Mouse (Mus musculus) layer of hippocampus, postnatal 10 days (tissue): ENCODE measurements around the gene Sestd1. TPM values are rescaled to one million over a fixed set of nuclear protein-coding genes. Genes with fewer than 3 reads are reported as not detected.
A peak's percentile ranks its signal among the peaks of the same experiment; 100 is the strongest.

Experiments used
- DNase-seq, 2 experiments: peaks; one replicate each; pipeline ENCODE4 v3.0.0; 2021; ENCODE audit warnings: low spot score in 2 of 2
- total RNA-seq, 2 experiments: library from RNA; stranded (reverse); gene quantifications; 2 replicates each; pipeline ENCODE4 v1.2.3; 2021

Gene Sestd1
- total RNA-seq, 2 experiments from 2014 or later = 83.7 to 90.9 TPM

DNA sequence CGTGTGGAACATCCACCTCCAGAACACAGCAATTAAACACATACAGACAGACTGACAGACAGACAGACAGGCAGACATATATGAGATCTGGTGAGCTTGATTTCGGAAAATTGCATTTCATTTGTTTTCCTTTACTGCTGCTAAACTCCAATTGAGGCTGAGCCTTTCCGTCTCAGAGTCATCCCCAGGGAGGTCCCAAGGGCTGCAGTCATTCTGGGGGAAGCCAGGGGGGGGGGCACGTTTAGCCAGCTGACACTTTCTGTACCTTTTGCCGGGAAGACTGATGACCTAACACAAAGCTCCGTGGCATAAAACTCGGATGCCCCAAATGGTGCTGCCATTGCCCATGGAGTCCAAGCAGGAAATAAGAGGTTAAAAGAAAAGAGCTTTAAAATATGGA is 105.0 kb downstream of the Sestd1 start:
- no peak for DNase-seq

- no peak for DNase-seq
Measured at GRCm38 (mm10) chr2:77174313-77174712, 106.1 kb downstream of the Sestd1 start.

DNA sequence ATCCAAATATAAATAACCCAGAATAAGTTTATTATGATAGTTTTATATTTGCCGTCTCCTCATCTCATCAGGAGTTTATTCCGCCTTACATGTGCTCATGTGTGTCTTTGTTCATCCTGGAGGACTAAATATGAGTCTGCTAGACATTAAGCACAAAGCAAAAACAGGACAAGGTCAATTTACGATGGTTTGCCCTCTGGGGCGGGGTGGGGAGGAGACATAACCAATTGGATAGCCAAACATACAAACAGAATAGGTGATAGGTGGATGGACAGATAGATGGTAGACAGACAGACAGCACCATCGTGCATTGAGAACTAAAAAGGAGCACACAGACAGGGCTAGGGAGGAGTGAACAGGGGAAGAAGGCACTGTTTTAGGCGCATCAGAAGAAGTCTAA is 106.6 kb downstream of the Sestd1 start:
- no peak for DNase-seq

DNA sequence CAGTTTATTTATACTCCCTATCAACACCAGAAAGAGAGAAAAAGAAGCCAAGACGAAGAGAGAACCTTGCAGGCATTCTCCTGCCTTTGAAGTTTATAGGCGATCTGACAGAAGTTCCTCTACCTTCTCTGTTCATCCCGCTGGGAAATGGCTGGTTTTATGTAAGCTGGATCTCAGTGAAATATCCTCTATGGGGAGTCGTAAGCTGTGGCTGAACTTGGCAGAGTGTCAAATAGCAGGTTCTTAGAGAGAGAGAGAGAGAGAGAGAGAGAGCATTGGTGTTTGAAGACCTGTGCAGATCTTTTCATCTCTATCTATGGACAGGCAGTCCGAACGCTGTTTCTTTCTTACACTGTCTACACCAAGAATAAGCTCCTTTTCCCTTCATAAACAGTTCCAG is 107.0 kb downstream of the Sestd1 start:
- DNase-seq = no peak

DNA sequence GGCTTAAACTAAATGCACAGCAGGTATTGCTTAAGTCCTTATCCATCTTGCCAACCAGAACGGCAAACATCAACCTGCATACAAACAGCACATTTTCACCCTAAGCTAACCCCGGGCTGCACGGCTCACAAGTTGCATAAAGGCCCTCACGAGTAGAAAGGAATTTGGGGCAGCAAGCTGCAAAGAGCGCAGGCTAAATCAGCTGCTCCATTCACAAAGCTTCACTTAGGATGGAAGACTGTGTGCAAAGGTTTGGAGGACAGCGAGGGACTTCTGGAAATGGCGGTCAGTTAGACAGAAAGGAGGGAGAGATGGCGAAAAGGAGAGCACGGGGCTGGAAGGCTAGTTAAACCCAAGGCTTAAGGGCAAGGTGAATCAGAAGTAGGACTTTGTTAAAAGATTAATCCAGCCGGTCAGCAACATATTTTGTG is 108.1 kb downstream of the Sestd1 start:
- peak in 1 of 2 experiments; percentile 30 for DNase-seq

GRCm38 (mm10) chr2:77171444-77172240 is 108.8 kb downstream of the Sestd1 start:
- DNase-seq = peak; percentile 25 to 29

GRCm38 (mm10) chr2:77170633-77171105 is 109.7 kb downstream of the Sestd1 start, which contains the start of gene Ccdc141:
Ccdc141 (minus strand) TSS chr2:77170636.
- no peak for DNase-seq

GRCm38 (mm10) chr2:77169916-77170632 is 110.3 kb downstream of the Sestd1 start:
- peak in 1 of 2 experiments; percentile 32 for DNase-seq

DNA sequence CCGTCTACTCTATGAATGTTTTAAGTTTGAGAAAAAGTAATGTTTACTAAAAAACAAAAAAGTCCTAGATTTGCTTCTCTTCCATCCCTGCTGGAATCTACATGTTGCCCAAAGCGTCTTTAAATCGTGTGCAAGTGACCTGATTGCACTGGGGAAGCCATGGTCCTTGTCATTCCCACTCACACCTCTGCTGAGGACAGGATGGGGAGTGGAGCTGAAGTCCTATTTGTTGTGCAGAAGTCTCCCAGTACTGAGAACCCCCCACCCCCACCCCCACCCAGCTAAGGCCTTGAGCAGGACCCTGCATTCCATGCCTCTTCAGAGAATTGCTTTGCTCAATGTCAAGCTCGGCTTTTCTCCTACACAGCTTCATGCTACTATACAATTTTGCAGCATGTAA is 111.2 kb downstream of the Sestd1 start:
- no peak for DNase-seq

DNA sequence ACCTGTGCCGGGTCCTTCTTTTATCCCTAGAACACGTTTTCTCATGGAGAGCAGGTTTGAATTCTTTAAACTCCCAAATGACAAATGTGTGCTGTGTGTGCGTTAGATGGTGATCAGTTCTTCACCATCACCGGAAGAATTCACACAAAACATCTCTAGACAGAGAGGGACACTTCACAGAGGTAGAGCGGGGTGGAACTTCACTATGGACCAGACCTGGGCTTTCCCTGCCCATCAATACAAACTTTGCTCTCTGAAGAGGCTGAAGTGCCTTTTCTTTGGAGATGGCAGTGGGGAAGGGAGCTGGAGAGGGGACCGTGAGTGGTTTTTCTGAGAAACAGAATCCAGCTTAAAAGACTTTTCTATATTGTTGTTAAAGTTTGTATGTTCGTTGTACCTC is 111.6 kb downstream of the Sestd1 start:
- no peak for DNase-seq

GRCm38 (mm10) chr2:77168081-77168685 is 112.2 kb downstream of the Sestd1 start:
- DNase-seq = no peak

DNA sequence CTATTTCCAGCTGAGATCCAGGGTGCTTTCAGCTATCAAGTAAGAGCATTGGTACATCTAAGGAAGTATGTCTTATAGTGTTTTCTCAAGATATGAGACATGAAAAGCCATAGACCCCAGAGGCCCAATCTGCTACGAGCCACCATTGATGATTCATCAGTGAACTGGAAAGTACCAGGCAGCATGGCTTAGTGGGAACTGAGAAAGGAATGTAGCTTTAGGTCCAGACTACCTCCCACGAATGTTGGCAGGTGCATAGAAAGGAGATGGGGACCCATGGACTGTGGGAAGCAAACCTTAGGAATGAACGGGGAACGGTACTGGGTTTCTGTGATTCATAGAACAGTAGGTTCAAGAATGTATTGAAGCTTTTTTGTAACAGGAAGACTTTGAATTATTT is 114.0 kb downstream of the Sestd1 start:
- DNase-seq = no peak

GRCm38 (mm10) chr2:77164662-77165061 is 115.7 kb downstream of the Sestd1 start:
- no peak for DNase-seq

- no peak for DNase-seq
Measured at GRCm38 (mm10) chr2:77163381-77163780, 117.0 kb downstream of the Sestd1 start.

GRCm38 (mm10) chr2:77162135-77162534 is 118.3 kb downstream of the Sestd1 start:
- DNase-seq = no peak

DNA sequence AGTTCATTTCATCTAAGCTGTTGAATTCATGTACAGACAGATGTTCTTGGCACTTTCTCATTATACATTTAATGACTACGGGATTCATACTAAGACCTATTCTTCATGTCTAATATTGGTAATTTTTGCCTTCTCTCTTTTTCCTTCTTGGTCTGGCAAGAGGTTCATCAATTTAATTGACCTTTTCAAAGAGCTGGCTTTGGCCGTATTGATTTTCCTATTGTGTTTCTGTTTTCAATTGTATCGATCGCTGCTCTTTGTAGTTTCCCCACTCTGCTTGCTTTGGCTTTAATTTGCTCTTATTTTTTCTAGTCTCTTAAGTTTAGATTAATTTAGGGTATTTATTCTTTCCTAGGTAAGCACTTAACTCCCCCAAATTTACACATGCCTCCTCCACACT is 122.8 kb downstream of the Sestd1 start:
- DNase-seq = no peak

GRCm38 (mm10) chr2:77154080-77154479 is 126.3 kb downstream of the Sestd1 start:
- no peak for DNase-seq

- no peak for DNase-seq
Measured at GRCm38 (mm10) chr2:77151255-77151654, 129.1 kb downstream of the Sestd1 start.

DNA sequence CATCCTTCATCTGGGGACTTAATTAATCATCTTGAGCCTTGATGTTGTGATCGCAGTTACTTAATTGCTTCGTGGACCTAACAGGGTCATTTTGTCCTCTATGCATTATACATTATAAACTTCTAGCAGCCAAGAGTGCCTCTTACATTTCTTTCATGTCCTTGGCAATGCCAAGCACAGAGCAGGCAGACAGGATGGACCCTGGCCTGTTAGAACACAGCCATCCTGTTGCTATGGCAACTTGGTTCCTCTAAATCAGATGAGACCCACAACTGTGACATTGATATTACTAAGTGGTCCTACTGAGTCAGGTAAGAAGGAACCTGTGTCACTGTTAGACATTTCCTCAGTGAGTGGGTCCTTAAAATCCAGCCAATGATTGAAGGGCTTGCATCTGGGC is 130.8 kb downstream of the Sestd1 start:
- DNase-seq = no peak

GRCm38 (mm10) chr2:77148215-77148614 is 132.2 kb downstream of the Sestd1 start:
- peak; percentile 17 to 30 for DNase-seq

DNA sequence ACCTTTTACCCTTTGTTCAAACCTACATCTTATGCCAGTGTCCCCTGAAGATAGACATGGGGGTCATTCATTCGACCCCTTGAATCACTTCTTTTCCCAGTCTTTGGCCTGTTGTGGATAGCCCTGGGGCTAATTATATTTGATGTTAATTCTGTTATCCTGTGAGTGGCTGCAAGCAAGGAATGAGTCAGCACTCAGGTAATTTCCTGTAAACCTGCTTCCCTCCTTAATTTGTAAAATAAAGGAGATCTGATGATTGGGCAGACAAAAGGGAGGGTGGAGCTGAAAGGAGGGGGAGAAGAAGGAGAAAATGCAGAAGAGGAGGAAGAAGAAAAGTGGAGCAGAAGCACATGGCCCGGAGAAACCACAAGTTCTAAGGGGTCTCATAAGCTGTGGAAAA is 133.4 kb downstream of the Sestd1 start:
- DNase-seq = no peak

DNA sequence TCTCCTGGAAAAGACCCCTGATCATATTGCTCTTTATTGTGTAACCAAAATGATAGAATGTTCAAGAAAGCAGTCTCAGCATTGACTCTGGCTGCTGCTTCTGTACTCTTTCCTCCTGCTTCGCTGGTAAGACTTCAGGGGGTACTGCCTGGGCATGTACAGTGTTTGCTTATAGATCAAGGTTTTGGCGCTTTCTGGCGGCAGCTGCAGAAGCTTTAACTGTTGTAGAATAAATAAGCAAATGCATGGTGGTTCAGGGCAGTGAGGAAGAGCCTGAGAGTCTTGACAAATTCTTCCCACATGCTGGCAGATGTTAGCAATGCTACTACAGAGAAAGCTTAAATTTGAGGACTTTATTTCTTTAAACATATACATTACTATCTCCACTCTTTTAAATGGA is 134.1 kb downstream of the Sestd1 start:
- DNase-seq = no peak
